8 mouse cellular contexts compared by ENCODE assay signal in the genomic region with DNA sequence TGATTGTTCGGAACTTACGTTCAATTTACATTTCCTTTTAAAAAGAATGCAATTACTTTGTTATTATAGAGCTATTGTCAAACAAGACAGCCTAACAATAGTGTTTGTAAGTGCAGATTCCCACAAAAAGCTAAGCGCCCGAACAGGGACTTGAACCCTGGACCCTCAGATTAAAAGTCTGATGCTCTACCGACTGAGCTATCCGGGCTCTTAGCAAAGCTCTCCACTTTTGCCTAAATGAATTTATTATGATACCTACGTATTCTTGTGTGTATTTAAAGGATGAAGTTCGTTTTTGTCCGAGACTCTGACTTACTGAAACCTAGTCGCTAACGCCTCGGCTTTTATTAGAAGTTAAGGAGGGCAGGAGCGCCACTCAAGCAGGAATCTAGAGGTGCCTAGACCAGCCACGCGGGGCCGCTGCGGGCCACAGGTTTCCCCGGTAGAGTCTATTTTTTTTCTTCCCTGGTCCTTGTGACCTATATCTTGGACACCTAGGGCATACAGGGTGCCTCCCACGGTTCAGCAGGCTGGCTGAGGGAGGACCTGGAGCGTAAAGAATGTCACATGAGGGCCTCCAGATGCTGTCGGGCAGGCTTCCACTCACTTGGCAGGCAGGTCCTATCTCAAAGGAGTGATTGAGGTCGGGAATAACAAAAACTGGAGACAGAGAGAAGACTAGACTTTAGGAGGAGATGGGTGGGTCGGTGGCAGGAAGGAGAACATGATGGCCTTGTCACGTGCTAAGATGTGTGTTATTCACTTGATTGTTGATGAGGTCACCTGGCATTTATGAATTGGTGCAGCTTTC. TPM values are rescaled to one million over a fixed set of nuclear protein-coding genes. Genes with fewer than 3 reads are reported as not detected.
A peak's percentile ranks its signal among the peaks of the same experiment; 100 is the strongest.
DNase-seq lines count a peak whose midpoint lies in the region; ATAC-seq and TF ChIP-seq lines count a peak whose summit lies in the region.

No protein-coding gene starts in this region.

- CTCF ChIA-PET in Patski (lab: Charles Lee), result interaction anchor here (0.7 to 6.2 kb wide), 3 partner anchors 49 to 118 kb away, joined by 3 to 78 read pairs (median 5); no protein-coding TSS in a partner anchor

- H3K79me2 ChIP-seq in macrophage (ENCODE audit: inconsistent target), result no peaks in the 10 kb centered on the region

- peak; percentile 40 for ATAC-seq in Patski
- ATAC-seq in hindbrain, embryonic 16.5 days, result peak; percentile 53

- peak overlapping the region; percentile 47 for H3K4me3 ChIP-seq in hindbrain, embryonic 16.5 days (ENCODE audit: low read length)
- H3K4me3 ChIP-seq in macrophage (ENCODE audit: inconsistent target), result peak overlapping the region; percentile 53

- WGBS in hindbrain, embryonic 16.5 days, result under 1% methylated on average over 24 of the region's 24 CpGs
- 0% methylated on average over 24 of the region's 24 CpGs for WGBS in macrophage (ENCODE audit: missing documents)

- POLR2A ChIA-PET in Patski (lab: Charles Lee), result interaction anchor here (0.7 kb wide), 1 partner anchor 51 kb away, joined by 4 read pairs; no protein-coding TSS in a partner anchor

- H3K27ac ChIP-seq in hindbrain, embryonic 16.5 days (ENCODE audit: low read depth, low read length), result peak overlapping the region; percentile 49
- H3K27ac ChIP-seq in macrophage, result 0 out of 2 replicates have a peak overlapping the region, but pooled peaks have one; percentile 13

- peak; percentile 76 for DNase-seq in Patski (ENCODE audit: low read depth, low spot score)
- DNase-seq in cerebellum, adult 9-10 months, result peak; percentile 95
- DNase-seq in frontal cortex, postnatal 14 days (ENCODE audit: low spot score in 2 of 2), result peak; percentile 74 to 82
- peak; percentile 76 to 78 for DNase-seq in left cerebral cortex, adult 18-20 months (ENCODE audit: low spot score in 2 of 2)
- DNase-seq in right cerebral cortex, postnatal 10 days (ENCODE audit: low spot score in 2 of 2), result peak; percentile 85 to 87
- DNase-seq in urinary bladder, postnatal 36 days (ENCODE audit: low spot score in 2 of 2), result peak; percentile 68 to 78

- H3K4me1 ChIP-seq in hindbrain, embryonic 16.5 days (ENCODE audit: control insufficient read depth, insufficient read depth, low read depth, low read length), result peaks cover 7% of the 10 kb centered on the region

- H3K9me3 ChIP-seq in hindbrain, embryonic 16.5 days (ENCODE audit: control insufficient read depth, low read length), result no peaks in the 10 kb centered on the region

- in situ Hi-C loops in Patski (cut with MboI; ENCODE audit: low pct_unique_long_range_greater_than_20kb), result loop anchor here (5.0 kb wide), 1 partner anchor 117 kb away; no protein-coding TSS in a partner anchor

- peak overlapping the region; percentile 59 for H3K4me2 ChIP-seq in hindbrain, embryonic 16.5 days (ENCODE audit: low read length)

- TF ChIP-seq CTCF in Patski (IDR thresholded peaks at IDR 0.05), result no peak

- H3K27me3 ChIP-seq in Patski, result no peaks in the 10 kb centered on the region
- H3K27me3 ChIP-seq in hindbrain, embryonic 16.5 days (replicated peaks; ENCODE audit: control insufficient read depth, insufficient read depth, low read length), result no peaks in the 10 kb centered on the region

- H3K36me3 ChIP-seq in hindbrain, embryonic 16.5 days (ENCODE audit: control insufficient read depth, insufficient read depth, low read length), result no peaks in the 10 kb centered on the region
- H3K36me3 ChIP-seq in macrophage (ENCODE audit: inconsistent target), result no peaks in the 10 kb centered on the region

- H3K9ac ChIP-seq in hindbrain, embryonic 16.5 days (ENCODE audit: low read depth, low read length), result peak overlapping the region; percentile 55

RNA-seq across cellular contexts. Expression of a gene that starts 0.5 kb away (rescaled TPM):
- polyA plus RNA-seq in Patski (2021), result 0.36 TPM
- polyA plus RNA-seq in hindbrain, embryonic 16.5 days (2015; fragmentation: Nextera tagmentation; extraction: Ambion mirVana), result 8.1 and 8.5 TPM in 2 replicates
- total RNA-seq in left cerebral cortex, adult 18-20 months (2021), result 1 to 10 TPM; 4.4 to 6.8 TPM
- total RNA-seq in macrophage (2018; cell fraction: chromatin; rRNA removed), result under 1 TPM in 13 of 26 experiments, not detected in 13; 0.16 to 0.69 (median 0.27) TPM
- total RNA-seq in macrophage (2018; cell fraction: cytosol; rRNA removed), result under 1 TPM in 12 of 26 experiments, not detected in 14; 0.03 to 0.27 (median 0.10) TPM
- total RNA-seq in macrophage (2018; cell fraction: nucleus; rRNA removed), result 1 to 10 TPM in 1 of 26 experiments, under 1 TPM in 13, not detected in 12; 0.11 to 1.5 (median 0.20) TPM
- polyA plus RNA-seq in macrophage (2018), result 0.19 TPM in 1 of 3 replicates, not detected in the others

RNA-seq across cellular contexts. Expression of a gene that starts 2.9 kb away (rescaled TPM):
- polyA plus RNA-seq in Patski (2021) (0.96 TPM), macrophage (2018) (0.14 to 0.29 TPM in 2 of 3 replicates, not detected in the other)
- 0.94 and 1.2 TPM in 2 replicates for polyA plus RNA-seq in hindbrain, embryonic 16.5 days (2015; fragmentation: Nextera tagmentation; extraction: Ambion mirVana)
- under 1 TPM; 0.53 to 0.98 TPM for total RNA-seq in left cerebral cortex, adult 18-20 months (2021)
- total RNA-seq in macrophage (2018; cell fraction: chromatin; rRNA removed), result 1 to 10 TPM in 1 of 26 experiments, under 1 TPM in 8, not detected in 17; 0.49 to 1.0 (median 0.62) TPM
- under 1 TPM in 22 of 26 experiments, not detected in 4; 0.07 to 0.35 (median 0.14) TPM for total RNA-seq in macrophage (2018; cell fraction: cytosol; rRNA removed)
- 1 to 10 TPM in 2 of 26 experiments, under 1 TPM in 3, not detected in 21; 0.34 to 1.6 (median 0.50) TPM for total RNA-seq in macrophage (2018; cell fraction: nucleus; rRNA removed)

RNA-seq across cellular contexts. Expression of a gene that starts 5.0 kb away (rescaled TPM):
- polyA plus RNA-seq in Patski (2021) (0.53 TPM), macrophage (2018) (not detected in 3 replicates)
- 1.4 and 1.8 TPM in 2 replicates for polyA plus RNA-seq in hindbrain, embryonic 16.5 days (2015; fragmentation: Nextera tagmentation; extraction: Ambion mirVana)
- under 1 TPM; 0.42 to 0.79 TPM for total RNA-seq in left cerebral cortex, adult 18-20 months (2021)
- total RNA-seq in macrophage (2018; cell fraction: chromatin; rRNA removed), result under 1 TPM in 4 of 26 experiments, not detected in 22; 0.49 to 0.63 (median 0.55) TPM
- under 1 TPM in 8 of 26 experiments, not detected in 18; 0.07 to 0.14 (median 0.09) TPM for total RNA-seq in macrophage (2018; cell fraction: cytosol; rRNA removed)
- 1 to 10 TPM in 2 of 26 experiments, under 1 TPM in 3, not detected in 21; 0.26 to 1.1 (median 0.44) TPM for total RNA-seq in macrophage (2018; cell fraction: nucleus; rRNA removed)

RNA-seq across cellular contexts. Expression of a gene that starts 30.2 kb away (rescaled TPM):
- 10.8 TPM for polyA plus RNA-seq in Patski (2021)
- polyA plus RNA-seq in hindbrain, embryonic 16.5 days (2015; fragmentation: Nextera tagmentation; extraction: Ambion mirVana), result 11.1 and 11.2 TPM in 2 replicates
- total RNA-seq in left cerebral cortex, adult 18-20 months (2021), result 100 to 1,000 TPM; 129 to 133 TPM
- 100 to 1,000 TPM in 3 of 26 experiments, 10 to 100 TPM in 20, 1 to 10 TPM in 3; 2.1 to 182 (median 41.9) TPM for total RNA-seq in macrophage (2018; cell fraction: chromatin; rRNA removed)
- total RNA-seq in macrophage (2018; cell fraction: cytosol; rRNA removed), result 10 to 100 TPM in 18 of 26 experiments, 1 to 10 TPM in 8; 1.2 to 30.8 (median 12.4) TPM
- total RNA-seq in macrophage (2018; cell fraction: nucleus; rRNA removed), result 100 to 1,000 TPM in 2 of 26 experiments, 10 to 100 TPM in 19, 1 to 10 TPM in 5; 3.2 to 114 (median 23.5) TPM
- polyA plus RNA-seq in macrophage (2018), result 8.8 to 17.5 TPM (median 11.6 TPM) in 3 replicates

RNA-seq across cellular contexts. Expression of a gene that starts 31.5 kb away (rescaled TPM):
- polyA plus RNA-seq in Patski (2021) (not detected), macrophage (2018) (not detected in 3 replicates)
- polyA plus RNA-seq in hindbrain, embryonic 16.5 days (2015; fragmentation: Nextera tagmentation; extraction: Ambion mirVana), result 0.65 and 0.95 TPM in 2 replicates
- 10 to 100 TPM in 1 of 2 experiments, 1 to 10 TPM in 1; 9.8 to 13.7 TPM for total RNA-seq in left cerebral cortex, adult 18-20 months (2021)
- total RNA-seq in macrophage (2018; cell fraction: chromatin; rRNA removed), result not detected
- total RNA-seq in macrophage (2018; cell fraction: cytosol; rRNA removed), result not detected
- not detected for total RNA-seq in macrophage (2018; cell fraction: nucleus; rRNA removed)

Comparison
In these comparisons a context has a peak if more than half of its experiments do, and no peak if none do; other contexts are left out.
1. Peak in every context shown above with its lines: DNase-seq, ATAC-seq, H3K4me3 ChIP-seq and H3K27ac ChIP-seq.